Mouse (Mus musculus): ENCODE data around the gene Ascc1.

- TF ChIP-seq CTCF (IDR thresholded peaks at IDR 0.05; ENCODE audit: low read depth) (no peak), EP300 (IDR thresholded peaks at IDR 0.05; ENCODE audit: low read depth) (no peak)
Observed at GRCm38 (mm10) chr10:59971813-59972212, 30.8 kb upstream of the Ascc1 start.
